Mouse (Mus musculus) embryonic facial prominence, embryonic 12.5 days (tissue): Measurements from ENCODE around the gene Zfp30. TPM values are rescaled to one million over a fixed set of nuclear protein-coding genes. Genes with fewer than 3 reads are reported as not detected.

Experiments used
- ATAC-seq: fragments of 200-750 bp; cut with Nextera tagmentation; 2 replicates; pipeline ENCODE4 v1.8.0; 2017; ENCODE audit not compliant: insufficient number of reproducible peaks, insufficient read depth, low FRiP score, low TSS enrichment
- H3K27ac ChIP-seq: fragments of 300-500 bp; sonication (generic); 2 replicates; pipeline ENCODE4 v1.5.1; 2016; ENCODE audit warnings: mild to moderate bottlenecking
- H3K27me3 ChIP-seq: fragments of 300-500 bp; sonication (generic); 2 replicates; pipeline ENCODE4 v1.6.1; 2016; ENCODE audit warnings: mild to moderate bottlenecking, moderate library complexity
- H3K36me3 ChIP-seq: fragments of 300-500 bp; sonication (generic); 2 replicates; pipeline ENCODE4 v1.6.1; 2016; ENCODE audit warnings: mild to moderate bottlenecking
- H3K4me1 ChIP-seq: fragments of 300-500 bp; sonication (generic); 2 replicates; pipeline ENCODE4 v1.6.1; 2016
- H3K4me2 ChIP-seq: fragments of 300-500 bp; sonication (generic); replicated peaks from 2 replicates; pipeline ENCODE4 v1.6.1; 2016; ENCODE audit warnings: mild to moderate bottlenecking, moderate library complexity
- H3K4me3 ChIP-seq: fragments of 300-500 bp; sonication (generic); 2 replicates; pipeline ENCODE4 v1.5.1; 2016; ENCODE audit warnings: mild to moderate bottlenecking
- H3K9ac ChIP-seq: fragments of 300-500 bp; sonication (generic); 2 replicates; pipeline ENCODE4 v1.6.1; 2016; ENCODE audit warnings: mild to moderate bottlenecking, moderate library complexity
- H3K9me3 ChIP-seq: fragments of 300-500 bp; sonication (generic); 2 replicates; pipeline ENCODE4 v1.6.1; 2016; ENCODE audit warnings: mild to moderate bottlenecking, moderate library complexity
- WGBS: fragments of 180-500 bp; shearing (Covaris S2); methylation state at CpG from one replicate; pipeline ENCODE4 v1.1.7; 2016; 5-methylcytosine and 5-hydroxymethylcytosine counted together
- polyA plus RNA-seq: library from polyadenylated mRNA; unstranded; fragments of >200 nt; fragmentation: Nextera tagmentation; extraction: Ambion mirVana; gene quantifications from 2 replicates; pipeline ENCODE4 v1.2.1, GENCODE M21; 2016

The Zfp30 gene
- 10.8 and 11.1 TPM in 2 replicates for polyA plus RNA-seq

DNA sequence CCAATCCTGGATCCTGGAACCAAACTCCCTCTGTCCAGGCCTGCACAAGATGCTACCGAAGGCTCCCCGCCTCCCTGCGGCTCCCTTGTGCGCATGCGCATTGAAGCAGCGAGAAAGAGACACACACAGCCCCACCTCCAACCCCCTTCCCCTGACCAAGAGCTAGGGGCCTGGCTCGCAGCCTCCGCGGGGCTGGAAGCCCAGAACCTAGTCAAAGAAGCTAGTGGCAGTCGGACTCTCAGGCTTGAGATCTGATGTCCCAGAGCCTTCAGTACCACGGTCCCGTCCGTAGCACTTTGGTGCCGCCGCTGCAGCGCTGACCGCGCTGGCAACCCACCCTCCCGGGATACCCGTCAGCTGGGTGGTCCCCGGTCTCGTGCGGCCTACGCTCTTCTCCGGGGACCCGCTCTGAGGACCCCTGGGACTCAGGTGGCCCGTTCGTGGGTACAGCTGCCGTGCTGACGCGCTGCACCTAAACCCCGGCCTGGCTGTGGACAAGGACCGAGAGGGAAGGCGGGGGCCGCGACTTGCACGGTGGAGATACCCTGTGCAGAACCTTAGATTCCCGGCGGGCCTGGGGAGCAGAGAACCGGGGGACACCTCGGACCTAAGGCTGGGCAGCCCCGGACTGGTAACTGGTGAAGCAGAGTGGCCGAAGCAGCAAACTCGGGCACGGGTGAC, at the start of gene Zfp30:
Gene Zfp30 (plus strand): TSS at position 128 of the 681 bp plus-strand sequence.
- Histone ChIP-seq H3K9me3 (no peaks in the 10 kb centered on the region), H3K4me2 (peak within 1 kb of the TSS; percentile 61), H3K4me3 (peak within 1 kb of the TSS; percentile 86), H3K4me1 (peaks cover 14% of the 10 kb centered on the region), H3K27me3 (no peaks in the 10 kb centered on the region), H3K27ac (peak within 1 kb of the TSS; percentile 86), H3K9ac (peak within 1 kb of the TSS; percentile 89), H3K36me3 (peaks cover 19% of the 10 kb centered on the region)
- peak; percentile 96 for ATAC-seq
- WGBS, result under 1% methylated on average over 45 of the region's 45 CpGs

DNA sequence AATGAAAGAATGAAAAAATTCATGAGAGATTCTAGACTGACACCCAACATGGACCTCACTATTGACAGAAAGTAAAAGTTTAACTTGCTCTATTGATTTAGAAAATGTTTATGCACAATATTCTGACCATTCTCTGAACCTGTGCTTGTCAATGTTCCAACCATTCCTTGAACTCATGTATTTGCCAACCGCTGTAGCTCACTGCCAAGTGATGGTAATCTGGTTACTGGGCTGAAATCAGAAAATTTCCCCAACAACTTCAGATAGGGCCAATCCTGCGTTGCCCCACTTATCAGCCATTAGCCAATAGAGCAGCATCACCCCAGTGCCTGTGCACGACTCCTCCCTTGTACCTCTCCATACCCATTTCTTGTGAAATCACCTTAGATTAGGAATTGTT, 41.5 kb upstream of the Zfp30 start:
- no peak overlapping the region for H3K27ac ChIP-seq
- no peak for ATAC-seq

DNA sequence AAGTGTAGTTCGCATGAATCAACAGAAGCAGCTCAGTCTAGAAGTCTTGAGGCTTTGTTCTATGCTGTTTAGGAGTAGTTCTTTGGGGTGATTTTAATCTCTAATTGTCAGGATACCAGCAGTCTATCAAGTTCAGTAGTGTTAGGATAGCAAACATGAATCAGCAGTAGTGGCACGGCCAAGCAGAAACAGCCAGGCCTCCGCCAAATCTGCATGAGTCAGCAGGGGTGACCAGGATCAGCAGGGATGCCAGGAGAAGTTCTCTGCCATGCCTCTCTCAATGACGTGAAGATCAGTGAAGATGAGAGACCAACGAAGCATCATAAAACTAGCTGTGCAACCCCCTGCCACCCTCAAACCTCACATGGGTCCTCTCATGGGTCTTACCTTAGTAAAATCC, 23.3 kb upstream of the Zfp30 start:
- Histone ChIP-seq H3K27ac (no peak overlapping the region), H3K4me2 (no peak overlapping the region), H3K4me1 (no peaks in the 10 kb centered on the region), H3K27me3 (no peaks in the 10 kb centered on the region), H3K9me3 (no peaks in the 10 kb centered on the region), H3K36me3 (no peaks in the 10 kb centered on the region), H3K4me3 (no peak overlapping the region), H3K9ac (no peak overlapping the region)
- 84% methylated on average over 5 of the region's 5 CpGs for WGBS
- ATAC-seq, result no peak

More for the DNA sequence above, 41.5 kb upstream of the Zfp30 start:
- H3K27me3 ChIP-seq, result no peaks in the 10 kb centered on the region
- H3K4me3 ChIP-seq, result no peak overlapping the region
- H3K36me3 ChIP-seq, result no peaks in the 10 kb centered on the region
- H3K4me2 ChIP-seq, result no peak overlapping the region
- WGBS, result 91% methylated on average over 3 of the region's 3 CpGs
- no peaks in the 10 kb centered on the region for H3K4me1 ChIP-seq
- no peak overlapping the region for H3K9ac ChIP-seq
- no peaks in the 10 kb centered on the region for H3K9me3 ChIP-seq

DNA sequence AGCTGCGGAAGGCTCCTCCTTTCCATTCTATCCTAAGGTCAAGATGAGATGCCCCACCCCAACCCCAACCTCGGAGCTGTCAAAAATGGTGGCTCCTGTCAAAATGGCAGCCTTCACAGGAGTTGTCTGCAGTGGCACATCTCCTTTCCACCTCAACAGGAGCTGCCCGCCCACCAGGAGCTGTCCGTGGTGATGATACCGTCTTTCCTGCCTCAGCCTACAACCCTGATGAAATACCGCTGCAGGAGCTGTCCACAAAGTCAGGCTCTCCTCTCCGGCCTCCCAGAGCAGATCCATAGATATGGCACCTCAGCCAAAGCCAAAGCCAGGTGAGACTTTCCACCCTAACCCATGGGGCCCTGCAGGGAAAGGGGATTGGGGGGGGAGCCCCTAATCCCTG, 19.1 kb upstream of the Zfp30 start:
- no peaks in the 10 kb centered on the region for H3K36me3 ChIP-seq
- WGBS, result 80% methylated on average over 7 of the region's 7 CpGs
- no peaks in the 10 kb centered on the region for H3K27me3 ChIP-seq
- no peak for ATAC-seq
- no peak overlapping the region for H3K9ac ChIP-seq
- no peak overlapping the region for H3K27ac ChIP-seq
- no peaks in the 10 kb centered on the region for H3K9me3 ChIP-seq
- no peak overlapping the region for H3K4me2 ChIP-seq
- no peak overlapping the region for H3K4me3 ChIP-seq
- peaks cover 10% of the 10 kb centered on the region for H3K4me1 ChIP-seq

DNA sequence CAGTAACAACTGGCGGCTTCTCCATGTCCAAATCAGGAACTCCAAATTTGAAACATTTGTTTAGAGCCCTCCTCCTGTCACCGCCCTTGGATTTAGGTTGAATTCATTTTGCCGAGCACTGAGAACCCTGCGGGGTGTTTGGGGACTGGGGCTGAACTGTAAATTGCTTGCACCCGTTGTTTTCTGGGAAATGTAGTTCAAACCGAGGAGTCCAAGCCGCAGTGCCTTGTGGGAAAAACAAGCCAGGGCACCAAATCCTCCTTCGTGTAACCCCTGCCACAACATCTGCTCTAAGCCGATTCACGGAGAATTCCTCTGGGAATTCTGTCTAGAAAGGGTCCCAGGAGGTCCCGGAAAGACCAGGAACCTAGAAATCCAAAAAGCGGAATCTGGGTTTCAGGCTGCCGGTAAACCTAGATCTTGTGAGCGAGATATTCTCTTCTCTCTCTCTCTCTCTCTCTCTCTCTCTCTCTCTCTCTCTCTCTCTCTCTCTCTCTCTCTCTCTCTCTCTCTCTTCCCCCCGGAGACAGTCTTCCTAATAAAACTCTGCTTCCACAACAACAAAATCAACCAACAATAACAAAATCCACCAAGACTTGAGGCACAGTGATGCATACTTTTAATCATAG, 16.6 kb upstream of the Zfp30 start:
- 0% methylated on average over 15 of the region's 15 CpGs for WGBS
- ATAC-seq, result peak; percentile 42; the same call in 1 of the 2 replicates
- H3K27ac ChIP-seq, result no peak overlapping the region; the same call in 1 of the 2 replicates

DNA sequence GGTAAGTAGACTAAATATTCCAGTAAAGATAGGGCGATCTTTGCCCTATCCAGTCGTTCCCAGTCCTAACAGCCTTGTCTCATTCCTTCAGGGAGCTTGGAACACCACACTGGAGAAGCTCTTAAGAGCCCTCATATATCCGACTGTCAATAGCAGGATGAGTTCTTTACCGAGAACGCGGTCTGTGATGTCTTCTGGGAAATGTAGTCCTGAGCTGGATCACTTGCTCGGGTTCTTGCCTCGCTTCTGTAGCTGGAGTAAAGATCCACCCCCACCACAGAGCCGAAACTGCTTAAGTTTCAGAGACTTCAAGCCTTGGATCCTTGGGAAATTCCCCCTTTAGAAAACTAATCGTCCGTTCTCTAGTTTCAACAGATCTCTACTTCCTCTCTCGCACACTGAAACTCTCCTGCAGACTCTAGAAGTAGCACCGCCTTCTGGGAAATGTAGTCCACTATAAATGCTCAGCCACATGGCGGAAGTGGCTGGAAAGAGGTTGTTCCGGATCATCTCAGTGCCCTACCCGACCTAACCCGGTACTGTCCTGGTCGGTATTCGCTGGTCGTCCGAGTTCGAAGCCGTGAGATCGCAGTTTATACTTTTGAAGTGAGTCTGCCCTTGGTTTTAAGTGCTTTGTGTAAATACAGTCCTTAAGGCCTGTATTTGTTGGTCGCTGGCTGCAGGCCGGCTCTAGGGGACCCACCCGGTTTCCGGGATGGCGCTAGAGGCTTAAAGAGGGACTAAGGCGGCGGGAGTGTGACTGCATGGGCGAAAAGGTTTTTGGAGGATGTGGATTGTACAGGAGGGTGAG, 15.5 kb upstream of the Zfp30 start, which contains the start of gene Zfp84:
Gene Zfp84 (plus strand): TSS at position 463 of the 811 bp plus-strand sequence.
- WGBS, result under 1% methylated on average over 32 of the region's 32 CpGs
- peak within 1 kb of the TSS; percentile 63 for H3K9ac ChIP-seq

More for the DNA sequence above, 16.6 kb upstream of the Zfp30 start:
- Histone ChIP-seq H3K9me3 (no peaks in the 10 kb centered on the region), H3K36me3 (peaks cover 10% of the 10 kb centered on the region), H3K4me3 (peak overlapping the region; percentile 77), H3K4me2 (peak overlapping the region; percentile 74), H3K27me3 (no peaks in the 10 kb centered on the region), H3K4me1 (peaks cover 14% of the 10 kb centered on the region), H3K9ac (peak overlapping the region; percentile 55)

DNA sequence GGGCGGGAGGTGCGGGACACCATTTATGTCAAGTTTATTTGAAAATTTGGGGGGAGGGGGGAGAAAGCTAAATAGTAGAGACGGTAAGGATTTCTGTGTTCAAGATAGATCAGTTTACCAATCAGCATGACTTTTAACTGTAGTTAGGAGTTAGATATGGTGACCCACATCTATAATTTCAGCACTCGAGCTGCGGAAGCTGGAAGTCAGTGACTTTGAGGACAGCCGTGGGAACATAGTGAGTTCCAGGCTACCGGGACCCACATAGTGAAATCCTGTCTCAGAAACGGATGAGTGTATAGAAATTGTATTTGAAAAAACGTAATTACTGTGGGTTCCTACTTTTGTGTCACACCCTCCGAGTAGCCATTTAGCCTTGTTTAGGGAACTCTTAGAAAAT, 14.8 kb upstream of the Zfp30 start:
- Histone ChIP-seq H3K9ac (peak overlapping the region; percentile 63), H3K9me3 (no peaks in the 10 kb centered on the region), H3K4me2 (peak overlapping the region; percentile 74), H3K27ac (0 out of 2 replicates have a peak overlapping the region, but pooled peaks have one; percentile 89), H3K27me3 (no peaks in the 10 kb centered on the region), H3K4me3 (peak overlapping the region; percentile 77), H3K4me1 (peaks cover 14% of the 10 kb centered on the region), H3K36me3 (peaks cover 22% of the 10 kb centered on the region)
- ATAC-seq, result no peak
- 7% methylated on average over 10 of the region's 10 CpGs for WGBS

More for the DNA sequence above, 15.5 kb upstream of the Zfp30 start, which contains the start of gene Zfp84:
- peak within 1 kb of the TSS; percentile 89 for H3K27ac ChIP-seq
- H3K4me2 ChIP-seq, result peak within 1 kb of the TSS; percentile 74
- ATAC-seq, result peak; percentile 92
- no peaks in the 10 kb centered on the region for H3K27me3 ChIP-seq
- H3K36me3 ChIP-seq, result peaks cover 15% of the 10 kb centered on the region
- H3K4me3 ChIP-seq, result peak within 1 kb of the TSS; percentile 77
- no peaks in the 10 kb centered on the region for H3K9me3 ChIP-seq
- peaks cover 14% of the 10 kb centered on the region for H3K4me1 ChIP-seq

DNA sequence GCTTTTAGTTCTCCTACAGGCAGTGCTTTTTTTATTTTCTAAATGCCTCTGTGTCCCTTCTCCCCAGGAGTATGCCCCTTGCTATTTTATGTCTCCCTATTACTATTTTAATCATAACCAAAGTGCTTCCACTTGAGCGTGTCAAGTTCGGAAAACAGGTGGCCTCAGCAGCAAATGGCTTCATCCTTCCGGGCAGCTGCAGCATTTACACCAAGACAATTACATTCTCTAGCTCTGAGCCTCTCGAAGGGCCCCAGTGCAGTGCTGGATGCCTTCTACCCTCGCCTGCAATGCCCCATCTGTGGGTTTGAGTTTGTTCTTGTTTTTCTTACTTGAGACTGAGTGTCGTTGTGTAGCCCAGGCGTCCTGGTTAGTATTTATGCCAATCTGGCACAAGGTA, 10.3 kb upstream of the Zfp30 start:
- Histone ChIP-seq H3K27ac (no peak overlapping the region), H3K4me1 (peaks cover 9% of the 10 kb centered on the region), H3K4me3 (no peak overlapping the region), H3K36me3 (peaks cover 66% of the 10 kb centered on the region), H3K27me3 (no peaks in the 10 kb centered on the region), H3K9ac (no peak overlapping the region), H3K9me3 (no peaks in the 10 kb centered on the region), H3K4me2 (no peak overlapping the region)
- ATAC-seq, result no peak
- WGBS, result 86% methylated on average over 7 of the region's 7 CpGs

DNA sequence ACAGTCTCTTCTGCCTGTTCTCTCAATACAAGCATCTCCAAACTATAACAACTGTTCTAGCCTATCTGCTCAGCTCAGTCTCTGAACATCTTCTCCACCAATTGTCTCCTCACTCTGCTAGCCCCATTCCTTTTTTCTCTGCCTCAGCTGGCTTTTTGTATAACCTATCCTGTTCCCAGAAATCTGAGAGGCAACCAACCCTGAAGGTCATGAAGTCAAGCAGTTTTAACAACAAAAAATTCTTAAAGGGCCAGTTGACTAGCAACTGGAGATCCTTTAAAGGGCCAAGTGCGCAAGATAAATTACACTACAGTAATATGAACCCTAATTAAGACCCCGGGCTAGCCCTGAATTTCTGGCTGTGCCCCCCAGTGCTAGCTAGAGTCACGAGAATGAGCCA, 9.4 kb upstream of the Zfp30 start:
- Histone ChIP-seq H3K9ac (no peak overlapping the region), H3K4me2 (no peak overlapping the region), H3K4me3 (no peak overlapping the region), H3K36me3 (peaks cover 72% of the 10 kb centered on the region), H3K4me1 (peaks cover 7% of the 10 kb centered on the region), H3K9me3 (no peaks in the 10 kb centered on the region), H3K27me3 (no peaks in the 10 kb centered on the region), H3K27ac (no peak overlapping the region)
- 80% methylated on average over 3 of the region's 3 CpGs for WGBS
- ATAC-seq, result no peak

DNA sequence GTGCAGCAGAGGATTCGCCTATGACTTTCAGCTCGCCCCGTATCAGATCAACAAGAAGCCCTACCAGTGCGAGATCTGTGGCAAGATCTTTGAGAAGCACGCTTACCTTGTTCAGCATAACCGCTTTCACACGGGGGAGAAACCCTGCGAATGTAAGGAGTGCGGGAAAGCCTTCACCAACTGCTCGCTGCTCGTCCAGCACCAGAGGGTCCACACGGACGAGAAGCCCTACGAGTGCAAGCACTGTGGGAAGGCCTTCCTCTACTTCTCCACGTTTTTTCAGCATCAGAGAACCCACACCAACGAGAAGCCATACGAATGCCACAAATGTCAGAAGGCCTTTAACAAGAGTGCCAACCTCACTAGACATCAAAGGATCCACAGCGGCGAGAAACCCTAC, 7.2 kb upstream of the Zfp30 start:
- Histone ChIP-seq H3K4me3 (no peak overlapping the region), H3K9me3 (no peaks in the 10 kb centered on the region), H3K27me3 (no peaks in the 10 kb centered on the region), H3K4me1 (no peaks in the 10 kb centered on the region), H3K36me3 (peaks cover 67% of the 10 kb centered on the region), H3K4me2 (no peak overlapping the region), H3K27ac (no peak overlapping the region), H3K9ac (no peak overlapping the region)
- no peak for ATAC-seq
- WGBS, result 96% methylated on average over 19 of the region's 19 CpGs

DNA sequence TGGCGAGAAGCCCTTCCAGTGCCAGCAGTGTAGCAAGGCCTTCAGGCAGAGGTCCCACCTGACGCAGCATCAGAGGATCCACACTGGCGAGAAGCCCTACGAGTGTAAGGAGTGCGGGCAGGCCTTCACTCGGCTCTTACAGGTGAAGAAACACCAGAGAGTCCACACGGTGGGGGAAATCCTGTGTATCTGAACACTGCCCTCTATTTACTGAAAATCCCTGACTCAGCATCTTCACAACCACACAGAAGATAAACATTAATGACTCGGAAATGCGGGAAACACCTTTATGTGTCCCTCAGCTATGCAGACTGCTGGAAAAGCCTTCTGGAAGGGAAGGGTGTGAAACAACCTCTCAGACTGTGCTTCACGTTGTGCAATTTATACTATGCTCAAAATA, 6.4 kb upstream of the Zfp30 start:
- H3K27me3 ChIP-seq, result no peaks in the 10 kb centered on the region
- no peak overlapping the region for H3K4me2 ChIP-seq
- H3K27ac ChIP-seq, result no peak overlapping the region
- H3K36me3 ChIP-seq, result peaks cover 61% of the 10 kb centered on the region
- no peak overlapping the region for H3K9ac ChIP-seq
- H3K4me3 ChIP-seq, result no peak overlapping the region
- 94% methylated on average over 10 of the region's 10 CpGs for WGBS
- no peaks in the 10 kb centered on the region for H3K9me3 ChIP-seq
- H3K4me1 ChIP-seq, result no peaks in the 10 kb centered on the region
- ATAC-seq, result no peak
